Mouse (Mus musculus) embryonic facial prominence, embryonic 10.5 days (tissue): ENCODE measurements around the gene Gas1. TPM values are rescaled to one million over a fixed set of nuclear protein-coding genes. Genes with fewer than 3 reads are reported as not detected.
A peak's percentile ranks its signal among the peaks of the same experiment; 100 is the strongest.

Experiments used
- DNase-seq: peaks from one replicate; pipeline ENCODE4 v3.0.0-alpha.2; 2017; ENCODE audit warnings: low spot score
- H3K27ac ChIP-seq: fragments of 300-500 bp; sonication (generic); replicated peaks from 2 replicates; pipeline ENCODE4 v1.5.1; 2016; ENCODE audit warnings: mild to moderate bottlenecking
- H3K27me3 ChIP-seq: fragments of 300-500 bp; sonication (generic); replicated peaks from 2 replicates; pipeline ENCODE4 v1.6.1; 2016; ENCODE audit warnings: low read depth, mild to moderate bottlenecking; ENCODE audit not compliant: poor library complexity, severe bottlenecking
- H3K36me3 ChIP-seq: fragments of 300-500 bp; sonication (generic); replicated peaks from 2 replicates; pipeline ENCODE4 v1.6.1; 2016; ENCODE audit warnings: mild to moderate bottlenecking, moderate library complexity
- H3K4me1 ChIP-seq: fragments of 300-500 bp; sonication (generic); 2 replicates; pipeline ENCODE4 v1.6.1; 2016
- H3K4me3 ChIP-seq: fragments of 300-500 bp; sonication (generic); 2 replicates; pipeline ENCODE4 v1.5.1; 2016; ENCODE audit warnings: mild to moderate bottlenecking, moderate library complexity
- H3K9me3 ChIP-seq: fragments of 300-500 bp; sonication (generic); 2 replicates; pipeline ENCODE4 v1.6.1; 2016; ENCODE audit warnings: mild to moderate bottlenecking
- WGBS: fragments of 180-500 bp; shearing (Covaris S2); methylation state at CpG from one replicate; pipeline ENCODE4 v1.1.7; 2016; 5-methylcytosine and 5-hydroxymethylcytosine counted together
- polyA plus RNA-seq: library from polyadenylated mRNA; unstranded; fragments of >200 nt; fragmentation: Nextera tagmentation; extraction: Ambion mirVana; gene quantifications from 2 replicates; pipeline ENCODE4 v1.2.1, GENCODE M21; 2016

Gene Gas1
- polyA plus RNA-seq, 1 experiment from 2014 or later = 77.9 TPM

DNA sequence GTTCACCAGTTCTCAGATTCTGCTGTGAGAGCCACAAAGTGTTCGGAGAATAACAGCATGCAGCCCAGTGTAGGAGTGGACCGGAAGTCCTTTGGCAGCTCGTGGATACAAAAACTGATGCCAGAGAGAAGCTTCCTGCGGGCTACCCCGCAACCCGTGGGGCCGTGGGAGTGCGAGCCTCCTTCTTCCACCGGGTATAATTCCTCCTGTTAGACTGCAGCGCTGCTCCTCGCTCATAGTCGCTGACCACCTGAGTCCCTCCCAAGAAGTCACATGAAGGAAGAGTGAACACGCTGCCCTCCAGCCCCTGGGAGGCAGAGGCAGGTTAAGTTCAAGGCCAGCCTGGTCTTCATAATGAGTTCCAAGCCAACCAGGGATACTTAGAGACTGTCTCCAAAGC, 45.4 kb downstream of the Gas1 start:
- no peaks in the 10 kb centered on the region for H3K36me3 ChIP-seq
- no peaks in the 10 kb centered on the region for H3K9me3 ChIP-seq
- peaks cover 35% of the 10 kb centered on the region for H3K27me3 ChIP-seq
- no peak for DNase-seq
- H3K4me1 ChIP-seq = peaks cover 34% of the 10 kb centered on the region
- no peak overlapping the region for H3K4me3 ChIP-seq
- no peak overlapping the region for H3K27ac ChIP-seq
- WGBS = 54% methylated on average over 13 of the region's 13 CpGs

DNA sequence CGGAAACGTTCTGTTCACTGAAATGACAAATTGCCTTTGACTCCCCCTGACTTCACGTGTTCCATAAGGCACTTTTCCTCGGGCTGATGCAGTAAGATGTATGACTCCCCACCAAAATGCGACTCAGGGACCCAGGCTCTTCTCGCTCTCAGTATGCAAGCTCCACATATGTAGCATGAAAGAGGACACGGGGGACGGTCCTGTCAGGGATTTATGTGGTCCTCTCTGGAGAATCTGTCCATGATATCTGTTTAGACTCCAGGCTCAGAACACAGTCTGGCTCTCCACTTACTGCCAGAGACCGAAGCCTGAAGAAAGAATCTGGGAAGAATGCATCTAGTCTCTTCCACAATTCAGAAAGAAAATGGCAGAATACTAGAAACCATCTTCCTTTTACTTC, 47.6 kb downstream of the Gas1 start:
- H3K27ac ChIP-seq = no peak overlapping the region
- peaks cover 51% of the 10 kb centered on the region for H3K4me1 ChIP-seq
- H3K36me3 ChIP-seq = no peaks in the 10 kb centered on the region
- H3K9me3 ChIP-seq = no peaks in the 10 kb centered on the region
- 82% methylated on average over 9 of the region's 9 CpGs for WGBS
- peaks cover 33% of the 10 kb centered on the region for H3K27me3 ChIP-seq
- DNase-seq = no peak
- no peak overlapping the region for H3K4me3 ChIP-seq

DNA sequence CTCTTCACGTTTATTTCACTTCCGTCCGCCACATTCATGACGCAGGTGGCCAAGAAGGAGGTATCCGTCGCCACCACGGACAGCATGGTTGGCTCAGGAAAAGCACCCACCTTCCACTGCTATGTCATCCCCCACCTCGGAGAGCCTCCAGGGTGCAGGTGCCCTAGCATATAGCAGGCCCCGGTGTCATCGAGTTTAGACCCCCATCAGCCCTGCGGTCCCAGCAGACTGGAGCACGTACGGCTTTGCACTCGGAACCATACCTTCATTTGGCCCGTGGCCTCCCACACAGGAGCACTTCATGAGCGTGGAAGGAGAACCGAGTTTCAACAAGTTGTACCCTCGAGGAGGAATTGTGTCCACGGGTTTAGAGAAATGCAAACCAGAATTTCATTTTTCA, 50.8 kb downstream of the Gas1 start:
- no peak overlapping the region for H3K4me3 ChIP-seq
- DNase-seq = no peak
- peaks cover 39% of the 10 kb centered on the region for H3K27me3 ChIP-seq
- H3K4me1 ChIP-seq = peaks cover 46% of the 10 kb centered on the region
- 63% methylated on average over 19 of the region's 19 CpGs for WGBS
- no peaks in the 10 kb centered on the region for H3K9me3 ChIP-seq
- no peaks in the 10 kb centered on the region for H3K36me3 ChIP-seq
- H3K27ac ChIP-seq = 0 out of 2 replicates have a peak overlapping the region, but pooled peaks have one; percentile 19

DNA sequence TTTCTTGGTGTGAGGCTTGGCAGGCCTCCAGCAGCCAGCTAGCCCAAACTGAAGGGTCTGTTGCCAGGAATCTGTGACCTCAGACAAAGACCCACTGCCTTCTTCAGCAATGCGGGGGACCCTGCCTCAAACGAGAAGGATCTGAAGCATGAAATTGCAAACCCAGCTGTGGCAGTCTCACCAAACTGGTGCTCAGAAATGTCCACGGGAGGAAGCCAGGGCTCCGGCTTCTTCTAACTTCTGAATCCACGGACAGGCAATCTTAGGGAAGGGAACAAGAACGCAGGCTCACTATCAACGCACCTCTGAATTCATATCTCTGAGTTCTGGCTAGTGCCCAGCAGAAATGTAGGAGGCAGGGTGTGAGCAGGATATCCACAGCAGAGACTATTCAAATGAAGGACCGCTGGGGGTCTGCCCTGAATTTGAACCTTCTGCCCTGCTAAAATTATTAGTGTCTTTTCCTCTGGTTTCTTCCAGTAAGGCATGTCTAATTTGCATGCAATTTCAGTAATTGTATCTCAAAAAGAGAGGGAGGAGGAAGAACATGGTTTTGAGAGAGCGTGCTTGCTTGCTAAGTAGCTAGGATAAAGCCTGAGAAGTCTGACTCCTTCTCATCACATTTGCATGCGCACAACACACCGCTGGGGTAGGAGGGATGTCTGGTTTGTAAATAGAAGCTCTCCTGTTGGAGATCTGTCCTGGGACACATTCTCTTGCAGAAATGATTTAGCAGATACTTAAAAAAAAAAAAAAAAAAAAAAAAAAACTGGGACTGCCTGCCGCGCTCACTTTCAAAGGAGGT, 51.5 kb downstream of the Gas1 start:
- no peaks in the 10 kb centered on the region for H3K36me3 ChIP-seq
- WGBS = 34% methylated on average over 13 of the region's 13 CpGs
- no peak overlapping the region; the same call in 1 of the 2 replicates for H3K4me3 ChIP-seq
- no peak for DNase-seq
- H3K4me1 ChIP-seq = peaks cover 45% of the 10 kb centered on the region
- H3K27ac ChIP-seq = peak overlapping the region; percentile 63
- H3K27me3 ChIP-seq = peaks cover 43% of the 10 kb centered on the region
- no peaks in the 10 kb centered on the region for H3K9me3 ChIP-seq

DNA sequence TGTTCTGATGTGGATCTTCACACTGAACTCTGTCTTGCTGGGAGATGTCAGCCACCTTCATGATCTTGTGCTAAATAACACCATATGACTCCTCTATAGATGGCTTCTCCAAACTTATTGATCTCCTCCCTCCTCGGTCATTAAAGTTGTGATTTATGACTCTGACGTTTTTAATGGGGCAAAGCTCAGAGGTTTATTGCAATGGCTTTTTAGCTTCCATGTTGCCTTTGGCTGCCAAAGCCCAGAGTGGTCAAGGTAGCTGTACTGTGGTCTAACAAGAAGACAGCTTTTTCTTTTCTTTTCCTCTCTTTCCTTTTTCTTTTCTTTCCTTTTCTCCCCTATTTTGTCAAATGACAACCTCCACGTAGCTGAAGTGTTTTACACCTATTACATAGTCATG, 52.1 kb downstream of the Gas1 start:
- peaks cover 40% of the 10 kb centered on the region for H3K4me1 ChIP-seq

DNA sequence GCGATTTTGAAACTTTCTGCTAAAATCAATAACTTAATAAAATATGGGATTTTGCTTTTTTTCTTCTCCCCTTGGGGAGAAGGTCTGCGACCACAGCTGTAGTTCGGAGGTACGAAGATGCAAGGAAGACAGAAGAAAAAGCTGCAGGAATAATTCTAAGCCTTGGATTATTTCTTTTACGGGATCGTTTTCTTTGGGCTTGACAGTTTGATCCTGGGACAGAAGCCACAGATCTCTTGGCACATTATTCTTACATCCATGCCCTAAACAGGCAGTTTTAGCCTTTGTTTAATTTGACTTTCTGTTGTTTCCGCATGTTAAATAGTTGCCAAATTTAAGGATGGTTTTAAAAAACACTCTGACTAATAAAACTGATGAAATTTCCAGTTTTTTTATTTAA, 52.7 kb downstream of the Gas1 start:
- no peaks in the 10 kb centered on the region for H3K36me3 ChIP-seq
- peaks cover 40% of the 10 kb centered on the region for H3K4me1 ChIP-seq
- DNase-seq = no peak
- H3K27me3 ChIP-seq = peaks cover 39% of the 10 kb centered on the region
- H3K9me3 ChIP-seq = no peaks in the 10 kb centered on the region
- H3K27ac ChIP-seq = no peak overlapping the region
- no peak overlapping the region for H3K4me3 ChIP-seq
- 80% methylated on average over 7 of the region's 7 CpGs for WGBS

More for the DNA sequence above, 52.1 kb downstream of the Gas1 start:
- Histone ChIP-seq H3K27me3 (peaks cover 44% of the 10 kb centered on the region), H3K36me3 (no peaks in the 10 kb centered on the region), H3K27ac (no peak overlapping the region), H3K4me3 (no peak overlapping the region), H3K9me3 (no peaks in the 10 kb centered on the region)
- WGBS = 60% methylated on average over 3 of the region's 3 CpGs
- no peak for DNase-seq
